Mouse (Mus musculus) CH12.LX (cell line): ENCODE data around the gene Mmadhc. TPM values are rescaled to one million over a fixed set of nuclear protein-coding genes. Genes with fewer than 3 reads are reported as not detected.

Experiments
- DNase-seq: peaks from one replicate; pipeline ENCODE4 v3.0.0-alpha.2; 2013; ENCODE audit errors: extremely low read depth
- H3K27ac ChIP-seq: 2 replicates; pipeline ENCODE4 v1.5.1; 2012; ENCODE audit warnings: low read depth, mild to moderate bottlenecking, control low read depth, moderate library complexity; ENCODE audit not compliant: insufficient read depth
- H3K27me3 ChIP-seq: replicated peaks from 2 replicates; pipeline ENCODE3; 2012; ENCODE audit warnings: inconsistent platforms
- H3K36me3 ChIP-seq, 2 experiments: replicated peaks in 1 of 2; 2 replicates each; pipeline versions ENCODE3 to v1.6.1; 2012; ENCODE audit warnings: inconsistent platforms in 1 of 2, low read length in 1 of 2, mild to moderate bottlenecking in 1 of 2, mixed read lengths in 1 of 2, moderate library complexity in 1 of 2; ENCODE audit not compliant: control insufficient read depth in 1 of 2, insufficient read depth in 1 of 2
- H3K4me1 ChIP-seq, 2 experiments: 2 replicates each; pipeline ENCODE4 v1.6.1; 2012; ENCODE audit warnings: inconsistent platforms in 1 of 2, moderate library complexity in 1 of 2; ENCODE audit not compliant: insufficient read depth in 2 of 2, control insufficient read depth in 1 of 2
- H3K4me2 ChIP-seq: 2 replicates; pipeline ENCODE4 v1.6.1; 2012; ENCODE audit warnings: low read depth, mild to moderate bottlenecking, control low read depth; ENCODE audit not compliant: poor library complexity, insufficient read depth, severe bottlenecking
- H3K4me3 ChIP-seq, 3 experiments: fragments of 150-350 bp in 1 of 3; sonication (generic) in 1 of 3; replicated peaks in 1 of 3; 2 replicates each; pipeline versions ENCODE3 to v1.5.1; 2011 to 2012; ENCODE audit warnings: low read depth in 2 of 3, low read length in 2 of 3, mild to moderate bottlenecking in 2 of 3, moderate library complexity in 2 of 3, control low read depth in 1 of 3, improper control_type of control experiment in 1 of 3, inconsistent platforms in 1 of 3, mixed read lengths in 1 of 3; ENCODE audit not compliant: poor library complexity in 1 of 3
- H3K79me2 ChIP-seq: replicated peaks from 2 replicates; pipeline ENCODE4 v1.6.1; 2012; ENCODE audit warnings: mild to moderate bottlenecking, moderate library complexity; ENCODE audit not compliant: control insufficient read depth, poor library complexity, insufficient read depth, severe bottlenecking; ENCODE audit errors: extremely low read depth
- H3K9ac ChIP-seq: 2 replicates; pipeline ENCODE4 v1.6.1; 2012; ENCODE audit warnings: low read depth, mild to moderate bottlenecking, control low read depth, moderate library complexity; ENCODE audit not compliant: insufficient read depth
- H3K9me3 ChIP-seq: replicated peaks from 2 replicates; pipeline ENCODE3; 2012; ENCODE audit warnings: low read length, inconsistent platforms, mixed read lengths
- CHD1 ChIP-seq: IDR thresholded peaks from 2 replicates; pipeline ENCODE4 v1.6.1; 2012; ENCODE audit warnings: low read depth, low read length, improper control_type of control experiment, inconsistent platforms
- E2F4 ChIP-seq: IDR thresholded peaks from 2 replicates; pipeline ENCODE4 v1.6.1; 2011; ENCODE audit warnings: low read depth, low read length, improper control_type of control experiment; ENCODE audit not compliant: insufficient replicate concordance
- EP300 ChIP-seq: IDR thresholded peaks from 2 replicates; pipeline ENCODE4 v1.6.1; 2011; ENCODE audit warnings: low read length, improper control_type of control experiment
- ETS1 ChIP-seq: conservative IDR thresholded peaks from 2 replicates; pipeline ENCODE4 v1.6.1; 2012; ENCODE audit warnings: low read depth, mild to moderate bottlenecking, inconsistent platforms, low read length, improper control_type of control experiment, moderate library complexity
- GABPA ChIP-seq: IDR thresholded peaks from 2 replicates; pipeline ENCODE4 v1.6.1; 2012; ENCODE audit warnings: low read depth, low read length, improper control_type of control experiment, inconsistent platforms; ENCODE audit not compliant: insufficient replicate concordance
- IRF4 ChIP-seq: IDR thresholded peaks from 2 replicates; pipeline ENCODE4 v1.6.1; 2014; ENCODE audit warnings: low read depth, mild to moderate bottlenecking, inconsistent platforms, low read length, improper control_type of control experiment
- JUN ChIP-seq: IDR thresholded peaks from 2 replicates; pipeline ENCODE4 v1.6.1; 2011; ENCODE audit warnings: low read depth, mild to moderate bottlenecking, low read length, improper control_type of control experiment, moderate library complexity; ENCODE audit not compliant: insufficient read depth
- JUND ChIP-seq: conservative IDR thresholded peaks from 2 replicates; pipeline ENCODE4 v1.6.1; 2011; ENCODE audit warnings: low read depth, low read length, improper control_type of control experiment
- KAT2A ChIP-seq: IDR thresholded peaks from 2 replicates; pipeline ENCODE4 v1.6.1; 2012; ENCODE audit warnings: low read length, improper control_type of control experiment, inconsistent platforms; ENCODE audit not compliant: insufficient replicate concordance
- MAFK ChIP-seq: IDR thresholded peaks from 2 replicates; pipeline ENCODE4 v1.6.1; 2011; ENCODE audit warnings: low read length, improper control_type of control experiment; ENCODE audit not compliant: insufficient replicate concordance
- MEF2A ChIP-seq: IDR thresholded peaks from 2 replicates; pipeline ENCODE4 v1.6.1; 2014; ENCODE audit warnings: low read depth, mild to moderate bottlenecking, inconsistent platforms, low read length, improper control_type of control experiment, borderline replicate concordance
- MXI1 ChIP-seq: IDR thresholded peaks from 2 replicates; pipeline ENCODE4 v1.6.1; 2011; ENCODE audit warnings: mild to moderate bottlenecking, low read depth, low read length, improper control_type of control experiment
- NRF1 ChIP-seq: IDR thresholded peaks from 2 replicates; pipeline ENCODE4 v1.6.1; 2014; ENCODE audit warnings: low read depth, mild to moderate bottlenecking, inconsistent platforms, low read length, improper control_type of control experiment, moderate library complexity
- POLR2AphosphoS2 ChIP-seq: IDR thresholded peaks from 2 replicates; pipeline ENCODE4 v1.6.1; 2011; ENCODE audit warnings: low read depth, low read length, improper control_type of control experiment
- RAD21 ChIP-seq: IDR thresholded peaks from 2 replicates; pipeline ENCODE4 v1.6.1; 2011; ENCODE audit warnings: low read depth, mild to moderate bottlenecking, low read length, improper control_type of control experiment, moderate library complexity
- RCOR1 ChIP-seq: conservative IDR thresholded peaks from 2 replicates; pipeline ENCODE4 v1.6.1; 2012; ENCODE audit warnings: low read depth, mild to moderate bottlenecking, inconsistent platforms, low read length, improper control_type of control experiment
- SMC3 ChIP-seq: IDR thresholded peaks from 2 replicates; pipeline ENCODE4 v1.6.1; 2011; ENCODE audit warnings: low read depth, low read length, improper control_type of control experiment
- TBP ChIP-seq: conservative IDR thresholded peaks from 2 replicates; pipeline ENCODE4 v1.6.1; 2011; ENCODE audit warnings: low read depth, low read length, improper control_type of control experiment
- dilution Hi-C: fragments of 300-500 bp; cut with MboI; formaldehyde crosslinking; loops from 2 replicates; pipeline ENCODE4 v1.14.3; 2020; ENCODE audit warnings: low sequenced_read_pairs; ENCODE audit not compliant: extremely low pct_unique_long_range_greater_than_20kb, extremely low pct_ligation_motif_present
- in situ Hi-C: fragments of 300-500 bp; cut with MboI; formaldehyde crosslinking; loops from 3 replicates; pipeline ENCODE4 v1.14.3; 2019; ENCODE audit warnings: low sequenced_read_pairs, low pct_ligation_motif_present, low pct_unique_long_range_greater_than_20kb, mixed read lengths
- polyA plus RNA-seq: library from polyadenylated mRNA; unstranded; fragments of >175 nt; gene quantifications from 2 replicates; pipeline ENCODE4 v1.2.1, GENCODE M21; 2012; ENCODE audit warnings: low read depth; ENCODE audit not compliant: insufficient read length
- total RNA-seq, 2 experiments: library from RNA; depleted of rRNA; stranded (reverse); fragments of 300-350 nt in 1 of 2; fragments of >200 nt in 1 of 2; gene quantifications; 2 replicates each; pipeline ENCODE4 v1.2.3; 2012 to 2014

Mmadhc gene
- total and polyA plus RNA-seq, 3 experiments, result 74.9 to 142 (median 99.1) TPM

DNA sequence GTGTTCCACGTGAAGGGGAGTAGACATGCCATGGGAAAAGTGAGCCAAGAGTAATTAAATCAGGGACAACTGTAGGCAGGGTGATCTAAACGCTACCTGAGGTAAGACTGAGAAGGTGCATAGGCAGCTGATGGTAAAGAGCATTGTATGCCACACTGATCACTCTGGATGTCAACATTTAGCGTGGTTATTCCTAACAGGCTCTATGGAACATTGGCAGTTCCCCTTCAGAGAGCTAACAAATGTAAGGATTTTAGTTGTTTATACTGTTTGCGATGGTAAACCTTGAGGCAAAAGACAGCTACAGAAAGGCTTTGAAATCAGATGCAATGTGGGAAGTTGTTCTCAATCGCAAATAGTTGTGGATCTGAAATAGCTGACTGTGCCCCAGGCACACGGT, 32.5 kb downstream of the Mmadhc start:
- H3K27me3 ChIP-seq, result no peaks in the 10 kb centered on the region
- no peak overlapping the region for H3K27ac ChIP-seq
- H3K36me3 ChIP-seq, result no peaks in the 10 kb centered on the region
- H3K4me3 ChIP-seq, result no peak overlapping the region
- TF ChIP-seq POLR2AphosphoS2, result no peak
- no peak for TF ChIP-seq NRF1
- TF ChIP-seq IRF4, result no peak
- TF ChIP-seq SMC3, result no peak
- no peak for DNase-seq
- in situ Hi-C loops, result no loop called here
- no peak overlapping the region for H3K4me2 ChIP-seq
- no peaks in the 10 kb centered on the region for H3K79me2 ChIP-seq
- no peaks in the 10 kb centered on the region for H3K4me1 ChIP-seq
- dilution Hi-C loops, result no loop called here
- H3K9me3 ChIP-seq, result no peaks in the 10 kb centered on the region
- no peak overlapping the region for H3K9ac ChIP-seq

DNA sequence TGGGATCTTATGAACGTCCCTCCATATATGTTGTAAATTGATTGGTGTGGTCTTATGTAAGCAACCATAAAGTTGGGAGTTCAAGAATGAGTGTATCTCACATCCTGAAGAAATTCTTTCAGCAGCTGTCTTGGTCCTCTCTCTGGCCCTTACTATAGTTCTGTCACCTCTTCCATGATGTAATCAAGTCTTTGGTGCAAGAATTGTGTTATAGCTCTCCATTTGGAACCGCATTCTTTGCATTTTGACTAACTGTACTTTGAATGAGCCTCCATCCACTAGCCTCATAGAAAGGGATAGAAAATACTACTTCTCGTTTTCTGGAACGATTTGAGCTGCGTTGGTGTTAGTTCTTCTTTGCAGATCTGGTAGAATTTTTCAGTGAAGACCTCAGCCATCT, 41.6 kb downstream of the Mmadhc start:
- peak; percentile 20; the same call in 1 of the 2 replicates for TF ChIP-seq MEF2A
- TF ChIP-seq GABPA, result no peak
- TF ChIP-seq E2F4, result no peak
- TF ChIP-seq ETS1, result peak; percentile 55; the same call in 1 of the 2 replicates
- no peak for TF ChIP-seq TBP
- no peak for TF ChIP-seq SMC3
- peak; percentile 35; the same call in 1 of the 2 replicates for TF ChIP-seq IRF4
- TF ChIP-seq KAT2A, result no peak
- no peak for TF ChIP-seq RAD21
- TF ChIP-seq MXI1, result no peak
- TF ChIP-seq JUN, result peak; percentile 57; the same call in 1 of the 2 replicates
- peak; percentile 65; the same call in 1 of the 2 replicates for TF ChIP-seq JUND
- TF ChIP-seq RCOR1, result no peak
- TF ChIP-seq EP300, result peak; percentile 69
- TF ChIP-seq CHD1, result no peak
- TF ChIP-seq MAFK, result 0 out of 2 replicates have a peak, but pooled peaks have one; percentile 38
- TF ChIP-seq, all 38 proteins: peak for 7
- dilution Hi-C loops (no loop called here), in situ Hi-C loops (no loop called here)

More for the DNA sequence above, 41.6 kb downstream of the Mmadhc start:
- peaks cover 0 to 19% of the 10 kb centered on the region in 2 experiments; a peak in 2 of 4 replicates for H3K4me1 ChIP-seq
- no peak overlapping the region for H3K4me2 ChIP-seq
- H3K27me3 ChIP-seq, result no peaks in the 10 kb centered on the region
- no peaks in the 10 kb centered on the region for H3K36me3 ChIP-seq
- H3K4me3 ChIP-seq, result no peak overlapping the region
- no peak overlapping the region for H3K27ac ChIP-seq
- H3K79me2 ChIP-seq, result no peaks in the 10 kb centered on the region
- H3K9me3 ChIP-seq, result no peaks in the 10 kb centered on the region
- peak; percentile 79 for DNase-seq
- no peak overlapping the region for H3K9ac ChIP-seq
